Mouse (Mus musculus): ENCODE data around the gene Snapc2. TPM values are rescaled to one million over a fixed set of nuclear protein-coding genes. Genes with fewer than 3 reads are reported as not detected.
A peak's percentile ranks its signal among the peaks of the same experiment; 100 is the strongest.
"Not testable (repeated sequence)": the region's sequence is repeated elsewhere in the genome, so short reads cannot be mapped to it uniquely, and the experiment has no call there.

The Snapc2 gene
- polyA plus RNA-seq, 1 experiment from 2014 or later = 60.2 TPM

- no peaks in the 10 kb centered on the region for H3K9me3 ChIP-seq
- peaks cover 60% of the 10 kb centered on the region for H3K36me3 ChIP-seq
Observed at GRCm38 (mm10) chr8:4247241-4247640, 5.6 kb upstream of the Snapc2 start.

GRCm38 (mm10) chr8:4247951-4248540, 4.8 kb upstream of the Snapc2 start, which contains the start of gene Tgfbr3l:
Tgfbr3l (plus strand) TSS chr8:4248214.
- Histone ChIP-seq H3K27ac (peak within 1 kb of the TSS; percentile 81), H3K4me3 (peak within 1 kb of the TSS; percentile 45), H3K27me3 (ENCODE audit: insufficient read depth, poor library complexity, severe bottlenecking) (no peaks in the 10 kb centered on the region), H3K36me3 (peaks cover 52% of the 10 kb centered on the region), H3K9me3 (no peaks in the 10 kb centered on the region), H3K4me1 (peaks cover 34% of the 10 kb centered on the region)
- WGBS = 86% methylated on average over 15 of the region's 15 CpGs
- no peak for DNase-seq (ENCODE audit: low spot score)

More at GRCm38 (mm10) chr8:4247241-4247640, 5.6 kb upstream of the Snapc2 start:
- no peaks in the 10 kb centered on the region for H3K27me3 ChIP-seq (ENCODE audit: insufficient read depth, poor library complexity, severe bottlenecking)
- 86% methylated on average over 8 of the region's 8 CpGs for WGBS
- no peak for DNase-seq (ENCODE audit: low spot score)
- H3K4me3 ChIP-seq = no peak overlapping the region
- H3K27ac ChIP-seq = no peak overlapping the region
- H3K4me1 ChIP-seq = peaks cover 27% of the 10 kb centered on the region

DNA sequence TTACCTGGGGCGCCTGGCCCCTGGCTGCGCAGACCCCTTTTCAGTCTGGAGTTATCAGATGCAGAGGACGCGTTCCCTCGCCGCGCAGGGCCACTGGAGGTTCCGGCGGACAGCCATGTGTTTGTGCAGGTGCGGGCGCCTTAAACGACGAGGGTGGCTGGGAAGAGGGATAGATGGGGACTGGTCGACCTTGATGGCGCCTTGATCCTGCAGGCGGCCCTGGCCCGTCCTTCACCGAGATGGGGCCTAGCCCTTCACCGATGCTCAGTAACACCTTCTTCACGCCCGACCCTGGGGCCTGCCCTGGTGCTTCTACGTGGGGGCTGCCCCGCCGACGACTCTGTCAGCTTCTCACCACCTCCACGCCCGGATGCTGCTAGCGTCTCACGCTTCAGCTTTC, 3.7 kb upstream of the Snapc2 start:
- WGBS = 11% methylated on average over 29 of the region's 29 CpGs
- no peaks in the 10 kb centered on the region for H3K9me3 ChIP-seq
- H3K4me1 ChIP-seq = peaks cover 42% of the 10 kb centered on the region
- H3K27me3 ChIP-seq (ENCODE audit: insufficient read depth, poor library complexity, severe bottlenecking) = no peaks in the 10 kb centered on the region
- H3K27ac ChIP-seq = peak overlapping the region; percentile 81
- H3K36me3 ChIP-seq = peaks cover 42% of the 10 kb centered on the region
- DNase-seq (ENCODE audit: low spot score) = peak; percentile 86
- H3K4me3 ChIP-seq = peak overlapping the region; percentile 45

DNA sequence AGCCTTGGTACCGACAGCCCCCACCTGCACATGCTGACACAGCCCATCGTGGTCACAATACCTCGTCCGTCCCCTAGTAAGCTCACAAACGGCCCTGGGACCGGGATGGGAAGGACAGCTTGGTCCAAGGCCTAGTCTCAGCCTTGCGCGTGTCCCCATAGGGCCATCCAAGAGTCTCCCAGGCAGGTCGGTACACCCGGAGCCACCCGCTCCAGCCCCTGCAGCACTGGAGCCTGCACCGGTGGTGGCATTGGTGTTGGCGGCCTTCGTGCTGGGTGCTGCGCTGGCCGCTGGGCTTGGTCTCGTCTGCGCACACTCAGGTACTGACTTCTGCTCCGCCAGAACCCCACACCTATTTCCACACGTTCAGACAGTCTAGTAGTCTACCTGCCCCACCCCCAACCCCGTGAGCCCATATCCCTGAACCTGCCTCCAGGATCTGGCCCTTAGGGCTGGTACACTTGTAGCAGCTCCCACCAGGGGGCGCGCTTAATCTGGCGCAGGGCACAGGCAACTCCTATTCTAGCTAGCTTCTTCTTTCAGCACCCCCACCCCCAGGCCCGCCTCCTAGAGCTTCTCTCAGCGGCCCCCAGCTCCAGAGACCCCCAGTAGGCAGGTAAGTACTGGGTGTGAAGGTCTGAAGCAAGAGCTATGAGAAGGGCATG, 2.4 kb upstream of the Snapc2 start:
- H3K4me1 ChIP-seq = peaks cover 45% of the 10 kb centered on the region

GRCm38 (mm10) chr8:4252116-4252760, 642 bp upstream of the Snapc2 start:
- peak overlapping the region; percentile 82 for H3K4me3 ChIP-seq
- peaks cover 51% of the 10 kb centered on the region for H3K4me1 ChIP-seq
- peaks cover 42% of the 10 kb centered on the region for H3K36me3 ChIP-seq
- H3K9me3 ChIP-seq = no peaks in the 10 kb centered on the region
- WGBS = 43% methylated on average over 8 of the region's 8 CpGs
- H3K27me3 ChIP-seq (ENCODE audit: insufficient read depth, poor library complexity, severe bottlenecking) = no peaks in the 10 kb centered on the region
- H3K27ac ChIP-seq = peak overlapping the region; percentile 94
- no peak for DNase-seq (ENCODE audit: low spot score)

More for the DNA sequence above, 2.4 kb upstream of the Snapc2 start:
- H3K4me3 ChIP-seq = 0 out of 2 replicates have a peak overlapping the region, but pooled peaks have one; percentile 8
- no peaks in the 10 kb centered on the region for H3K9me3 ChIP-seq
- WGBS = 30% methylated on average over 26 of the region's 26 CpGs
- peaks cover 42% of the 10 kb centered on the region for H3K36me3 ChIP-seq
- peak; percentile 93 for DNase-seq (ENCODE audit: low spot score)
- peak overlapping the region; percentile 70; the same call in 1 of the 2 replicates for H3K27ac ChIP-seq
- H3K27me3 ChIP-seq (ENCODE audit: insufficient read depth, poor library complexity, severe bottlenecking) = no peaks in the 10 kb centered on the region

- Histone ChIP-seq H3K9me3 (no peaks in the 10 kb centered on the region), H3K27ac (no peak overlapping the region), H3K36me3 (peaks cover 37% of the 10 kb centered on the region), H3K4me3 (peak overlapping the region; percentile 82), H3K4me1 (peaks cover 57% of the 10 kb centered on the region), H3K27me3 (ENCODE audit: insufficient read depth, poor library complexity, severe bottlenecking) (no peaks in the 10 kb centered on the region)
- 69% methylated on average over 6 of the region's 6 CpGs for WGBS
- DNase-seq (ENCODE audit: low spot score) = no peak
Observed at GRCm38 (mm10) chr8:4254001-4254400, 1.1 kb downstream of the Snapc2 start.

GRCm38 (mm10) chr8:4255471-4255870, 2.6 kb downstream of the Snapc2 start:
- DNase-seq (ENCODE audit: low spot score); H3K4me3 ChIP-seq; H3K27me3 ChIP-seq (ENCODE audit: insufficient read depth, poor library complexity, severe bottlenecking); H3K27ac ChIP-seq; H3K9me3 ChIP-seq: not testable (repeated sequence)
- H3K4me1 ChIP-seq = peaks cover 52% of the 10 kb centered on the region
- peaks cover 45% of the 10 kb centered on the region for H3K36me3 ChIP-seq
- 86% methylated on average over 7 of the region's 7 CpGs for WGBS

- WGBS = 56% methylated on average over 4 of the region's 4 CpGs
- DNase-seq (ENCODE audit: low spot score) = no peak
- peaks cover 59% of the 10 kb centered on the region for H3K36me3 ChIP-seq
- H3K9me3 ChIP-seq = no peaks in the 10 kb centered on the region
- H3K4me3 ChIP-seq = no peak overlapping the region
- H3K27me3 ChIP-seq (ENCODE audit: insufficient read depth, poor library complexity, severe bottlenecking) = no peaks in the 10 kb centered on the region
- H3K27ac ChIP-seq = 0 out of 2 replicates have a peak overlapping the region, but pooled peaks have one; percentile 12
- H3K4me1 ChIP-seq = peaks cover 48% of the 10 kb centered on the region
Observed at GRCm38 (mm10) chr8:4256911-4257310, 4.0 kb downstream of the Snapc2 start.

GRCm38 (mm10) chr8:4257350-4257749, 4.5 kb downstream of the Snapc2 start:
- Histone ChIP-seq H3K4me3 (peak overlapping the region; percentile 85; the same call in 1 of the 2 replicates), H3K27me3 (ENCODE audit: insufficient read depth, poor library complexity, severe bottlenecking) (no peaks in the 10 kb centered on the region), H3K4me1 (peaks cover 45% of the 10 kb centered on the region), H3K9me3 (no peaks in the 10 kb centered on the region), H3K27ac (0 out of 2 replicates have a peak overlapping the region, but pooled peaks have one; percentile 12), H3K36me3 (peaks cover 63% of the 10 kb centered on the region)
- no peak for DNase-seq (ENCODE audit: low spot score)
- 83% methylated on average over 4 of the region's 4 CpGs for WGBS

DNA sequence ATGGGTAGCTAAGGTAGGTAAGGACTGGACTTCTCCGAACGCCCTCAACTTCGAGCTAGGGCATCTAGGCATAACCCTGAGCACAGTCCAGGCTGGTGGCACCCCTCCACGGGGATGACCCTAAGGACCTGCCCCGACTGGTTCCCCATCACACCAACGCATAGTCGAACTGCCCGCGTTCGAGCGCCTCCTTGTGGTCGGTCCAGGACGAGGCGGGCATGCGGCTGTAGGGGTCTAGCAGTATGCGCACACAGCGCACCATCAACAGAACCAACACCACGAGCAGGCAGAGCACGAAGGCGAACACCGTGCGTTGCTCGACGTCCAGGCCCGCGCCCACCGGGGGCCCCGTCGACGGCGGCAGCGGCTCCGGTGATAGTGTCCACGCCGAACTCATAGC, 5.4 kb downstream of the Snapc2 start:
- H3K4me3 ChIP-seq = peak overlapping the region; percentile 85
- no peaks in the 10 kb centered on the region for H3K27me3 ChIP-seq (ENCODE audit: insufficient read depth, poor library complexity, severe bottlenecking)
- WGBS = 2% methylated on average over 35 of the region's 35 CpGs
- H3K4me1 ChIP-seq = peaks cover 40% of the 10 kb centered on the region
- H3K27ac ChIP-seq = peak overlapping the region; percentile 92
- DNase-seq (ENCODE audit: low spot score) = peak; percentile 91
- peaks cover 72% of the 10 kb centered on the region for H3K36me3 ChIP-seq
- no peaks in the 10 kb centered on the region for H3K9me3 ChIP-seq

DNA sequence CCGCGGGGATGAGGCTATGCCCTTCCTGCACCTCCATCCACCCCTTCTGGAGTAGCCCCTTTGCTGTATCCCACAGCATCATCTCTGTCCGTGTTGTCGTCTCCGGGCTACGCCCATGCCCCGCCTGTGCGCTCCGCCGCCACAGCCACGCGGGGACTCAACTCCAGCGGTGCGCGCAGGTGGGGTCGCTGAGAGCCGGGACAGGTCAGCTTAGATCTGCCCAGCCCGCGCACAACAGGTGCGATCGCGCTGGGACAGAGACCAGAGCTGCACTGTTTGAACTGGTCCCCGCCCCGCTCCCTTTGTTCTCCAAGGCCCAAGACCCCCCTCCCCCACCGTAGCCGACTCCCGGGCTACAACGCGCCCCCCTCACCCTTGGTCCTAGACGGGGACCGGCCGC, 5.8 kb downstream of the Snapc2 start:
- Histone ChIP-seq H3K4me1 (peaks cover 37% of the 10 kb centered on the region), H3K4me3 (peak overlapping the region; percentile 85), H3K36me3 (peaks cover 76% of the 10 kb centered on the region), H3K27ac (peak overlapping the region; percentile 92), H3K27me3 (ENCODE audit: insufficient read depth, poor library complexity, severe bottlenecking) (no peaks in the 10 kb centered on the region), H3K9me3 (no peaks in the 10 kb centered on the region)
- DNase-seq (ENCODE audit: low spot score) = peak; percentile 85
- under 1% methylated on average over 32 of the region's 32 CpGs for WGBS

DNA sequence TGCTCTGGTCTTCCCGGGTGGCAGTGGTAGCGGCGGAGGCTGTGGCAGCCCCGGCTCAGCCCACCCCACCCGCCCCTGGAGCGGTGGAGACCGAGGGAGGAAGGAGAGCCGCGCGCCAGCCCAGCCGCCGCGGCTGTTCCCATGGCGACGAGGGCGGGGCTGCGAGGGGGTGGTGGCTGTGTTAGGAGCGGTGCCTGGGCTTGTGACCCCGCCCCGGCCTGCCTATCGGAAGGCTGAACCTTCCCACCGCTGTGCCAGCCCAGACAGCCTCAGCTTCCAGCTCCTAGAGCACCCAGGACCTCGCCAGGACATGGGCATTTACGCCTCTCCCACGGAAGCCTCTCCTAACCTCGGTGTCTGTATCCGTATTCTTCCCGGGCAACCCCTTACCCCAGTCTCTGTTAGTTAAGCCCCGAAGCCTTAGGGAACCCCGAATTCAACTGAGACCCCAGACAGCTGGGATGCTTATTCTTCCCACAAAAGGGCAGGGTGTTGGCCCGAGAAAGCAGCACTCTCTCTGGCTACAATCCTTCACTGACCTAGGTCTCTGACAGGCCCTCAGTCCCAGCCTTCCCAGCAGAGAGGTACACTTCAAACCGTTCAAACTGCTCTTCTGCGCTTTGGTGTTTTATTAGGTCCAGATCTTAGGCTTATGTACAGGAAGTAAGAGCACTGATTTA, 6.4 kb downstream of the Snapc2 start, which contains the start of gene Ctxn1:
Gene Ctxn1, minus strand, starts transcription at position 150 of the 680 bp plus-strand sequence.
- H3K36me3 ChIP-seq = peaks cover 80% of the 10 kb centered on the region
- 7% methylated on average over 33 of the region's 33 CpGs for WGBS
- peak within 1 kb of the TSS; percentile 92 for H3K27ac ChIP-seq
- no peaks in the 10 kb centered on the region for H3K9me3 ChIP-seq
- peak within 1 kb of the TSS; percentile 85 for H3K4me3 ChIP-seq
- peaks cover 31% of the 10 kb centered on the region for H3K4me1 ChIP-seq
- no peaks in the 10 kb centered on the region for H3K27me3 ChIP-seq (ENCODE audit: insufficient read depth, poor library complexity, severe bottlenecking)
- peak; percentile 97 for DNase-seq (ENCODE audit: low spot score)

Data from heart, embryonic 10.5 days (tissue).